Mouse (Mus musculus): ENCODE measurements around the gene Herc2.
A peak's percentile ranks its signal among the peaks of the same experiment; 100 is the strongest.
"Not testable (repeated sequence)": the region's sequence is repeated elsewhere in the genome, so short reads cannot be mapped to it uniquely, and the experiment has no call there.

The Herc2 gene

GRCm38 (mm10) chr7:56049831-56050321 is at the start of gene Herc2:
Gene Herc2, plus strand, starts transcription at chr7:56050196.
- peak; percentile 98 for DNase-seq (ENCODE audit: low spot score)

- DNase-seq (ENCODE audit: low spot score), result no peak
These were observed 39.5 kb upstream of the Herc2 start for GRCm38 (mm10) chr7:56010318-56011017.

- DNase-seq (ENCODE audit: low spot score), result no peak
These were observed 39.0 kb upstream of the Herc2 start for GRCm38 (mm10) chr7:56011018-56011333.

GRCm38 (mm10) chr7:56013261-56014001 is 36.6 kb upstream of the Herc2 start:
- DNase-seq (ENCODE audit: low spot score), result no peak

GRCm38 (mm10) chr7:56014002-56014702 is 35.8 kb upstream of the Herc2 start:
- DNase-seq (ENCODE audit: low spot score), result not testable (repeated sequence)

GRCm38 (mm10) chr7:56015172-56015571 is 34.8 kb upstream of the Herc2 start:
- no peak for DNase-seq (ENCODE audit: low spot score)

GRCm38 (mm10) chr7:56015837-56016236 is 34.2 kb upstream of the Herc2 start:
- DNase-seq (ENCODE audit: low spot score), result no peak

- no peak for DNase-seq (ENCODE audit: low spot score)
These were observed 32.2 kb upstream of the Herc2 start for GRCm38 (mm10) chr7:56017761-56018160.

GRCm38 (mm10) chr7:56018446-56018971 is 31.5 kb upstream of the Herc2 start:
- no peak for DNase-seq (ENCODE audit: low spot score)

GRCm38 (mm10) chr7:56018972-56019929 is 30.7 kb upstream of the Herc2 start:
- peak; percentile 49 for DNase-seq (ENCODE audit: low spot score)

GRCm38 (mm10) chr7:56019930-56020253 is 30.1 kb upstream of the Herc2 start, which contains the start of gene Nipa1:
Gene Nipa1, minus strand, starts transcription at chr7:56019954.
- no peak for DNase-seq (ENCODE audit: low spot score)

GRCm38 (mm10) chr7:56023586-56023985 is 26.4 kb upstream of the Herc2 start:
- DNase-seq (ENCODE audit: low spot score), result no peak

GRCm38 (mm10) chr7:56042353-56042752 is 7.6 kb upstream of the Herc2 start:
- peak; percentile 54 for DNase-seq (ENCODE audit: low spot score)

GRCm38 (mm10) chr7:56043577-56044266 is 6.3 kb upstream of the Herc2 start:
- DNase-seq (ENCODE audit: low spot score), result no peak

- no peak for DNase-seq (ENCODE audit: low spot score)
These were observed 5.7 kb upstream of the Herc2 start for GRCm38 (mm10) chr7:56044267-56044629.

GRCm38 (mm10) chr7:56047178-56047577 is 2.8 kb upstream of the Herc2 start:
- no peak for DNase-seq (ENCODE audit: low spot score)

- no peak for DNase-seq (ENCODE audit: low spot score)
These were observed 503 bp downstream of the Herc2 start for GRCm38 (mm10) chr7:56050487-56050911.

GRCm38 (mm10) chr7:56052996-56053395 is 3.0 kb downstream of the Herc2 start:
- DNase-seq (ENCODE audit: low spot score), result no peak

- DNase-seq (ENCODE audit: low spot score), result no peak
These were observed 5.3 kb downstream of the Herc2 start for GRCm38 (mm10) chr7:56055338-56055737.

- DNase-seq (ENCODE audit: low spot score), result no peak
These were observed 14.9 kb downstream of the Herc2 start for GRCm38 (mm10) chr7:56064876-56065275.

GRCm38 (mm10) chr7:56066136-56066535 is 16.1 kb downstream of the Herc2 start:
- no peak for DNase-seq (ENCODE audit: low spot score)
